Mouse (Mus musculus) small intestine, adult 2 months (tissue): ENCODE measurements around the gene Trim60. TPM values are rescaled to one million over a fixed set of nuclear protein-coding genes. Genes with fewer than 3 reads are reported as not detected.

Experiments
- H3K27ac ChIP-seq: fragments of 200-500 bp; 2 replicates; pipeline ENCODE4 v1.5.1; 2012; ENCODE audit warnings: low read depth, low read length, control low read depth, inconsistent platforms; ENCODE audit not compliant: insufficient read depth
- H3K27me3 ChIP-seq: fragments of 200-500 bp; 2 replicates; pipeline ENCODE4 v1.6.1; 2012; ENCODE audit warnings: mild to moderate bottlenecking, moderate library complexity, low read length, inconsistent platforms; ENCODE audit not compliant: control insufficient read depth, insufficient read depth
- H3K36me3 ChIP-seq: fragments of 200-500 bp; 2 replicates; pipeline ENCODE4 v1.6.1; 2012; ENCODE audit warnings: mild to moderate bottlenecking, low read length, control low read depth, inconsistent platforms; ENCODE audit not compliant: control insufficient read depth, insufficient read depth
- H3K4me1 ChIP-seq: fragments of 200-500 bp; 2 replicates; pipeline ENCODE4 v1.6.1; 2012; ENCODE audit warnings: low read length, inconsistent platforms, mixed read lengths; ENCODE audit not compliant: control insufficient read depth, insufficient read depth, insufficient read length
- H3K4me3 ChIP-seq: fragments of 200-500 bp; 2 replicates; pipeline ENCODE4 v1.5.1; 2012; ENCODE audit warnings: low read depth, mild to moderate bottlenecking, control low read depth, inconsistent platforms, low read length, moderate library complexity
- CTCF ChIP-seq: fragments of 200-500 bp; IDR thresholded peaks from 2 replicates; pipeline ENCODE4 v1.5.1; 2012; ENCODE audit warnings: low read depth, mild to moderate bottlenecking, control low read depth, inconsistent platforms, low read length, moderate library complexity, mixed read lengths; ENCODE audit not compliant: insufficient replicate concordance, insufficient read length; ENCODE audit errors: extremely low read depth
- POLR2A ChIP-seq: fragments of 200-500 bp; IDR thresholded peaks from 2 replicates; pipeline ENCODE4 v1.6.1; 2012; ENCODE audit warnings: low read depth, mild to moderate bottlenecking, control low read depth, inconsistent platforms, low read length, moderate library complexity
- WGBS: fragments of 180-500 bp; shearing (Covaris S2); methylation state at CpG from one replicate; pipeline ENCODE4 v1.1.7; 2018; 5-methylcytosine and 5-hydroxymethylcytosine counted together
- polyA plus RNA-seq: library from polyadenylated mRNA; depleted of rRNA; stranded (reverse); fragments of >200 nt; gene quantifications from 2 replicates; pipeline ENCODE4 v1.2.3, GENCODE M21; 2012; rRNA removed

Trim60 gene
- not detected in 2 replicates for polyA plus RNA-seq

DNA sequence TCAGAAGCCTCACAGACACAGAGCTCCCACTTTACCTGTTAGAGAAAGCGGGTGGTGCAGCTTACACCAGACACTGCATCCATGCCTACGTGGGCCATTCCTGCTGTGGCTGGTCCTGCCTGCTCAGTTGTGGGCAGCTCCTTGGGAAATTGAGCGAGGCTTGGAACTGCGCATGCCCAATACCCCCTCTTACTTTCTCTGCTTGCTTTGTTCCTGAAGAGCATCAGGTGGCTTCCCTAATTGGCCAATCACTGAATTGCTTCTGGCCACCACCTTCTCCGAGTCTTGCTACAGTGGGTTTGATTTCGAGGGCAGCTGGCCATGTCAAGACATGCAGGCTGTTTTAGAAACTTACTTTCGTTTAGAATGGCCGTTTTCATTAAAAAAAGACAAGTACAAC is at the start of gene Trim60, which contains the start of gene Trim61:
Gene Trim60, minus strand, starts transcription at position 162 of the 400 bp plus-strand sequence.
Gene Trim61, minus strand, starts transcription at position 101 of the 400 bp plus-strand sequence.
- H3K4me3 ChIP-seq, result no peak within 1 kb of the TSS
- TF ChIP-seq CTCF (no peak), POLR2A (no peak)
- H3K36me3 ChIP-seq, result no peaks in the 10 kb centered on the region
- H3K27ac ChIP-seq, result no peak within 1 kb of the TSS
- H3K27me3 ChIP-seq, result no peaks in the 10 kb centered on the region; the same call in 1 of the 2 replicates
- WGBS, result 85% methylated on average over 8 of the region's 8 CpGs
- no peaks in the 10 kb centered on the region for H3K4me1 ChIP-seq

DNA sequence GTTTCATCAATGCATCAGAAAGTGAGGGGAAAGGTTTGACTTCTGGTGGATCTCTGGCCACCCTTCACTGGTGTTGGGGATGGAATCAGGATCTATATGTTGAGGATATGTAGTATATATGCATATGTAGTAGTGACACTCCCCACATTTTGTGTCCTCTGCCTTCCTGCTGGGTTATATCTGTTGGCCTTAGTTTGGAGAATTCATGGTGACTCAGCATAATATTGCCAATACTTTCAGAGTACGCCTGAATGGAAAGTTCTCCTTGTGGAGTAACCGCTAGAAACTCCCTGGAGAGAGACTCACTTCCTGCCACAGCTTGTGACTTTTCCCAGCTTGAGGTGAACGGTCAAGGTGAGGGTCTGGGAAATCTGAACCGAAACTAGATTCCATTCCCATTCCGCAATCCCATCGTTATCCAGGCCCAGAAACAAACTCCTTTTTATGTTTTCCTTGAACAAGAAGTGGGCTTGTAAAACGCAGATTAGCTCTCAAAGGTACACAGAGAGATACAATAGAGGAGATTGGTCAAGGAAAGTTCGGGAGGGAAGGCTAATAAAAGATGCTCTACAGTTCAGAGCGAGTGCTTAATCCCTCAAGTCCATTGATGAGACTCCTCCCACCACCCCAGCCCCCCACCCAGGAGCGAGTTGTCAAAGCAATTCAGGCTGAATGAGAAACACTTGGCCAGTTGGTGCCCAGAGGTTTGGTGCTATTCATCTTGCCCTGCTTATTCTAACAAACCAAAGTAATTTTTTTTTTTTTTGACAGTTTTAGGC is 49.5 kb upstream of the Trim60 start:
- Histone ChIP-seq H3K27me3 (no peaks in the 10 kb centered on the region), H3K4me3 (no peak overlapping the region), H3K4me1 (no peaks in the 10 kb centered on the region), H3K36me3 (no peaks in the 10 kb centered on the region), H3K27ac (no peak overlapping the region)
- WGBS, result 48% methylated on average over 10 of the region's 10 CpGs
- TF ChIP-seq POLR2A (no peak), CTCF (no peak)

DNA sequence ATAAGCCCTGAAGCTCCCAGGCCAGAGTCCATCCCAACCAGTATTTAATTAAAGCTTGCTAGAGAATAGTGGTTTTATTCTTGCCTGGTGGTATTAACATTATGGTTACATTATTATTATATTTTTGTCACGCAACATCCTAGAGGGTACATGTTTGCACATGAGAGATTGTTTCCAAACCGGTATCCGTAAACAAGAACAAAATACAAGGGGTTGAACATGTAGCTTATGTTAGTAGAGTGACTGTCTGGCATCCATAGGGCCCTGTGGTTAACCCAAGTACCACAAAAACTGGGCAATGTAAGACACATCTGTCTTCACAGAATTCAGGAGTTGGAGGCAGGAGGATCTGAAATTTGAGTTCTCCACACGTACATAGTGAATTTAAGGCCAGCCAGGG is 48.6 kb upstream of the Trim60 start:
- H3K27me3 ChIP-seq, result no peaks in the 10 kb centered on the region
- no peaks in the 10 kb centered on the region for H3K36me3 ChIP-seq
- WGBS, result 92% methylated on average over 4 of the region's 4 CpGs
- H3K4me1 ChIP-seq, result no peaks in the 10 kb centered on the region
- no peak overlapping the region for H3K27ac ChIP-seq
- no peak for TF ChIP-seq POLR2A
- no peak for TF ChIP-seq CTCF
- H3K4me3 ChIP-seq, result no peak overlapping the region

DNA sequence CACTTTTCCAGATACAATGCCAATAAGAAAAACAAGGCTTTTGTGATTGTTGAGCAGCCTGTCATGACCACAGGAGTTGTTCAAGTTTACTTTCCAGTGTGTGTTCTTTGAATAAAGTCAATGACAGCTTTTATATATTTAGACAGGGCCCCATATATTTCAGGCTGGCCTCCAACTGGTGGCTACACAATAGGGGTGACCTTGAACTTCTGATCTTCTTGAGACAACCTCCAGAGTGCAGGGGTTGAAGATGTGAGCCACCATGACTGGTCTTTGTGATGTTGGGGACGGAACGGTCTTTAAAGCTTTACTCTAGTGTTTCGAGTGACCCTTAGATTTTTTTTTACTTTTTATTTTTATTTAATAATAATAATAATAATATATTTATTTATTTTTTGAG is 47.2 kb upstream of the Trim60 start:
- no peak overlapping the region for H3K27ac ChIP-seq
- no peaks in the 10 kb centered on the region for H3K36me3 ChIP-seq
- TF ChIP-seq CTCF (no peak), POLR2A (no peak)
- no peak overlapping the region for H3K4me3 ChIP-seq
- no peaks in the 10 kb centered on the region for H3K4me1 ChIP-seq
- WGBS, result 93% methylated on average over 3 of the region's 3 CpGs
- no peaks in the 10 kb centered on the region for H3K27me3 ChIP-seq

DNA sequence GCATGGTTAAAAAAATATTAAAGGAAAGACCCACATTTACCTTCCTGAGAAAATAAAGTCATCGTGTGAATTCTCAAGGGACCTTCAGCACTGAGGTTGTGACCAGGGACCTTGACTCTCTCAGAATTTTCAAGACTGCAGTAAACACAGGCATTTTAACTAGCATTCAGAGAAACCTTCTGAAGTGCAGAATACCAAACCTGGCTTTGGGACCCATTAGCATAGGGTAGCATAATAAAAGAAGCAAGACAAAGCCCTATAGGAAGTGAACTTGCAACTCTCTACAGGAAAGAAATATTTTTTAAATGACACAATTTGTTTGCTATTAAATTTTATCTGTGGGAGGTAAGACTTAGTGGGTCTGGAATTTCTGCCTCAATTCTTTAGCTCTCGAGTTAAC is 45.7 kb upstream of the Trim60 start:
- Histone ChIP-seq H3K27ac (no peak overlapping the region), H3K27me3 (no peaks in the 10 kb centered on the region), H3K4me1 (no peaks in the 10 kb centered on the region), H3K4me3 (no peak overlapping the region), H3K36me3 (no peaks in the 10 kb centered on the region)
- 62% methylated on average over 2 of the region's 2 CpGs for WGBS
- TF ChIP-seq POLR2A, result no peak
- TF ChIP-seq CTCF, result no peak

DNA sequence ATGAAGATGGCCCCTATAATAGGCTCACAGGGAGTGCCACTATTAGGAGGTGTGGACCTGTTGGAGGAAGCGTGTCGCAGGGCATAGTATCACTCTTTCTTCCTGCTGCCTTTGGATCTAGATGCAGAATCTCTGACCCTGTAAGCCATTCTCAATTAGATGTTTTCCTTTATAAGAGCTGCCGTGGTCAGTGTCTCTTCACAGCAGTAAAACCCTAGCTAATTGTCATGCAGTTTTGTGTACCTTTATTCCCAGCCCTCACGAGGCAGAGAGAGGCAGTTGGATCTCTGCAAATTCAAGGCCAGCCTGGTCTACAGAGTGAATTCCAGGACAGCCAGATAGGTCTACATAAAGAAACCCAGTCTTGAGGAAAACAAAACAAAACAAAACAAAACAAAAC is 43.8 kb upstream of the Trim60 start:
- no peak overlapping the region for H3K4me3 ChIP-seq
- no peaks in the 10 kb centered on the region for H3K27me3 ChIP-seq
- H3K4me1 ChIP-seq, result no peaks in the 10 kb centered on the region
- no peaks in the 10 kb centered on the region for H3K36me3 ChIP-seq
- 70% methylated on average over 4 of the region's 4 CpGs for WGBS
- TF ChIP-seq CTCF (no peak), POLR2A (no peak)
- no peak overlapping the region for H3K27ac ChIP-seq

DNA sequence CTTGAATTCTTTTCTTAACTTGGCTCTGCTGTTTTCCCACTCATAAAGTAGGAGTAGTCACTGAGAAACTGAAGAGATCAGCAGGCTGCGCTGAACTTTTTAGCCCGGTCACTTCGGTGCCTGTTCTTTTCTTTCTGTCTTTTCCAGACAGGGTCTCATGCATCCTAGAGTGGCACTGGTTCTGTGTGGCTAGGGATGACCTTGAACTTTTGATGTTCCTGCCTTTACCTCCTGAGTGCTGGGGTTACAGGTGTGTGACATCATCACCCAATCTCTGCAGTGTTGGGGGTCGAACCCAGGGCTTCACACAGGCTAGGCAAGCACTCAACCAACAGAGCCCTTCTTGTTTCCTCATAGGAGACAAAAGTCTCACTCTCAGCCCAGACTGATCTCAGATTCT is 38.3 kb upstream of the Trim60 start:
- Histone ChIP-seq H3K36me3 (no peaks in the 10 kb centered on the region), H3K27ac (no peak overlapping the region), H3K27me3 (no peaks in the 10 kb centered on the region), H3K4me3 (no peak overlapping the region), H3K4me1 (no peaks in the 10 kb centered on the region)
- WGBS, result 92% methylated on average over 4 of the region's 4 CpGs
- TF ChIP-seq CTCF, result no peak
- no peak for TF ChIP-seq POLR2A
